Mouse (Mus musculus): Measurements from ENCODE around the gene Plbd1. TPM values are rescaled to one million over a fixed set of nuclear protein-coding genes. Genes with fewer than 3 reads are reported as not detected.

The Plbd1 gene
- 13.3 and 38.4 TPM in 2 replicates for total RNA-seq (2017)

- peak; percentile 83 to 86; a peak in 3 of 4 replicates for ATAC-seq (replicated peaks in 1 of 2; ENCODE audit: insufficient read depth in 1 of 2, low FRiP score in 2 of 2, low TSS enrichment in 1 of 2, low read depth in 1 of 2, poor library complexity in 2 of 2, severe bottlenecking in 2 of 2)
Measured at GRCm38 (mm10) chr6:136661706-136662016, at the start of gene Plbd1. Plbd1 (minus strand) TSS chr6:136661928.

GRCm38 (mm10) chr6:136710408-136710807 is 48.7 kb upstream of the Plbd1 start:
- no peak for ATAC-seq (replicated peaks in 1 of 2; ENCODE audit: insufficient read depth in 1 of 2, low FRiP score in 2 of 2, low TSS enrichment in 1 of 2, low read depth in 1 of 2, poor library complexity in 2 of 2, severe bottlenecking in 2 of 2)

- no peak for ATAC-seq (replicated peaks in 1 of 2; ENCODE audit: insufficient read depth in 1 of 2, low FRiP score in 2 of 2, low TSS enrichment in 1 of 2, low read depth in 1 of 2, poor library complexity in 2 of 2, severe bottlenecking in 2 of 2)
Measured at GRCm38 (mm10) chr6:136708597-136708996, 46.9 kb upstream of the Plbd1 start.

GRCm38 (mm10) chr6:136701878-136702277 is 40.1 kb upstream of the Plbd1 start:
- ATAC-seq (replicated peaks in 1 of 2; ENCODE audit: insufficient read depth in 1 of 2, low FRiP score in 2 of 2, low TSS enrichment in 1 of 2, low read depth in 1 of 2, poor library complexity in 2 of 2, severe bottlenecking in 2 of 2) = no peak

GRCm38 (mm10) chr6:136701185-136701584 is 39.5 kb upstream of the Plbd1 start:
- no peak for ATAC-seq (replicated peaks in 1 of 2; ENCODE audit: insufficient read depth in 1 of 2, low FRiP score in 2 of 2, low TSS enrichment in 1 of 2, low read depth in 1 of 2, poor library complexity in 2 of 2, severe bottlenecking in 2 of 2)

- no peak for ATAC-seq (replicated peaks in 1 of 2; ENCODE audit: insufficient read depth in 1 of 2, low FRiP score in 2 of 2, low TSS enrichment in 1 of 2, low read depth in 1 of 2, poor library complexity in 2 of 2, severe bottlenecking in 2 of 2)
Measured at GRCm38 (mm10) chr6:136691314-136691713, 29.6 kb upstream of the Plbd1 start.

GRCm38 (mm10) chr6:136690527-136690926 is 28.8 kb upstream of the Plbd1 start:
- peak; percentile 26 to 40; a peak in 3 of 4 replicates for ATAC-seq (replicated peaks in 1 of 2; ENCODE audit: insufficient read depth in 1 of 2, low FRiP score in 2 of 2, low TSS enrichment in 1 of 2, low read depth in 1 of 2, poor library complexity in 2 of 2, severe bottlenecking in 2 of 2)

GRCm38 (mm10) chr6:136689790-136690413 is 28.2 kb upstream of the Plbd1 start:
- ATAC-seq (replicated peaks in 1 of 2; ENCODE audit: insufficient read depth in 1 of 2, low FRiP score in 2 of 2, low TSS enrichment in 1 of 2, low read depth in 1 of 2, poor library complexity in 2 of 2, severe bottlenecking in 2 of 2) = peak; percentile 96 to 97

GRCm38 (mm10) chr6:136685433-136685832 is 23.7 kb upstream of the Plbd1 start:
- no peak for ATAC-seq (replicated peaks in 1 of 2; ENCODE audit: insufficient read depth in 1 of 2, low FRiP score in 2 of 2, low TSS enrichment in 1 of 2, low read depth in 1 of 2, poor library complexity in 2 of 2, severe bottlenecking in 2 of 2)

GRCm38 (mm10) chr6:136683410-136684334 is 21.9 kb upstream of the Plbd1 start:
- ATAC-seq (replicated peaks in 1 of 2; ENCODE audit: insufficient read depth in 1 of 2, low FRiP score in 2 of 2, low TSS enrichment in 1 of 2, low read depth in 1 of 2, poor library complexity in 2 of 2, severe bottlenecking in 2 of 2) = peak; percentile 97 to 99

- no peak for ATAC-seq (replicated peaks in 1 of 2; ENCODE audit: insufficient read depth in 1 of 2, low FRiP score in 2 of 2, low TSS enrichment in 1 of 2, low read depth in 1 of 2, poor library complexity in 2 of 2, severe bottlenecking in 2 of 2)
Measured at GRCm38 (mm10) chr6:136679381-136679780, 17.7 kb upstream of the Plbd1 start.

- peak in 1 of 2 experiments; percentile 52; a peak in 1 of 4 replicates for ATAC-seq (replicated peaks in 1 of 2; ENCODE audit: insufficient read depth in 1 of 2, low FRiP score in 2 of 2, low TSS enrichment in 1 of 2, low read depth in 1 of 2, poor library complexity in 2 of 2, severe bottlenecking in 2 of 2)
Measured at GRCm38 (mm10) chr6:136674935-136675334, 13.2 kb upstream of the Plbd1 start.

- ATAC-seq (replicated peaks in 1 of 2; ENCODE audit: insufficient read depth in 1 of 2, low FRiP score in 2 of 2, low TSS enrichment in 1 of 2, low read depth in 1 of 2, poor library complexity in 2 of 2, severe bottlenecking in 2 of 2) = peak; percentile 73 to 74
Measured at GRCm38 (mm10) chr6:136672467-136672866, 10.7 kb upstream of the Plbd1 start.

GRCm38 (mm10) chr6:136669274-136669673 is 7.5 kb upstream of the Plbd1 start:
- no peak for ATAC-seq (replicated peaks in 1 of 2; ENCODE audit: insufficient read depth in 1 of 2, low FRiP score in 2 of 2, low TSS enrichment in 1 of 2, low read depth in 1 of 2, poor library complexity in 2 of 2, severe bottlenecking in 2 of 2)

GRCm38 (mm10) chr6:136668266-136668986 is 6.7 kb upstream of the Plbd1 start:
- no peak for ATAC-seq (replicated peaks in 1 of 2; ENCODE audit: insufficient read depth in 1 of 2, low FRiP score in 2 of 2, low TSS enrichment in 1 of 2, low read depth in 1 of 2, poor library complexity in 2 of 2, severe bottlenecking in 2 of 2)

- no peak for ATAC-seq (replicated peaks in 1 of 2; ENCODE audit: insufficient read depth in 1 of 2, low FRiP score in 2 of 2, low TSS enrichment in 1 of 2, low read depth in 1 of 2, poor library complexity in 2 of 2, severe bottlenecking in 2 of 2)
Measured at GRCm38 (mm10) chr6:136662063-136662462, 335 bp upstream of the Plbd1 start.

- ATAC-seq (replicated peaks in 1 of 2; ENCODE audit: insufficient read depth in 1 of 2, low FRiP score in 2 of 2, low TSS enrichment in 1 of 2, low read depth in 1 of 2, poor library complexity in 2 of 2, severe bottlenecking in 2 of 2) = no peak; a peak in 1 of 4 replicates
Measured at GRCm38 (mm10) chr6:136660831-136661705, 660 bp downstream of the Plbd1 start.
